Mouse (Mus musculus) CD4-positive helper T cell, adult 2 months (primary cell): ENCODE data around the gene Ccdc134.

ENCODE experiments used
- DNase-seq: peaks from one replicate; pipeline ENCODE4 v3.0.0-alpha.2; 2012; ENCODE audit warnings: low read depth, missing footprints, low spot score

Gene Ccdc134

DNA sequence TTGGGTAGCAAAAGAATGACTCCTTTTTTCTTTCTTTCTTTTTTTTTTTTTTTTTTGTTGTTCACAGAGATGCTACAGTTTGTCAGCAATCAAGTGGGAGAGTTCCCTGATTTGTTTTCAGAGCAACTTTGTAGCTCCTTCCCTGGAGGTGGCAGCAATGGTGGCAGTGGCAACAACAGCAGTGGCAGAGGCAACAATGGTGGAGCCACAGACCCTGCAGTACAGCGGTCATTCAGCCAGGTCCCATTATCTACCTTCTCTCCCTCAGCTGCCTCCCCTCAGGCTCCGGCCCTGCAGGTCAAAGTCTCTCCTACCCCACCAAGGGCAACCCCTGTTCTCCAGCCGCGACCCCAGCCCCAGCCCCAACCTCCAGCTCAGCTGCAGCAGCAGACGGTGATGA, 41.9 kb downstream of the Ccdc134 start:
- no peak for DNase-seq

DNA sequence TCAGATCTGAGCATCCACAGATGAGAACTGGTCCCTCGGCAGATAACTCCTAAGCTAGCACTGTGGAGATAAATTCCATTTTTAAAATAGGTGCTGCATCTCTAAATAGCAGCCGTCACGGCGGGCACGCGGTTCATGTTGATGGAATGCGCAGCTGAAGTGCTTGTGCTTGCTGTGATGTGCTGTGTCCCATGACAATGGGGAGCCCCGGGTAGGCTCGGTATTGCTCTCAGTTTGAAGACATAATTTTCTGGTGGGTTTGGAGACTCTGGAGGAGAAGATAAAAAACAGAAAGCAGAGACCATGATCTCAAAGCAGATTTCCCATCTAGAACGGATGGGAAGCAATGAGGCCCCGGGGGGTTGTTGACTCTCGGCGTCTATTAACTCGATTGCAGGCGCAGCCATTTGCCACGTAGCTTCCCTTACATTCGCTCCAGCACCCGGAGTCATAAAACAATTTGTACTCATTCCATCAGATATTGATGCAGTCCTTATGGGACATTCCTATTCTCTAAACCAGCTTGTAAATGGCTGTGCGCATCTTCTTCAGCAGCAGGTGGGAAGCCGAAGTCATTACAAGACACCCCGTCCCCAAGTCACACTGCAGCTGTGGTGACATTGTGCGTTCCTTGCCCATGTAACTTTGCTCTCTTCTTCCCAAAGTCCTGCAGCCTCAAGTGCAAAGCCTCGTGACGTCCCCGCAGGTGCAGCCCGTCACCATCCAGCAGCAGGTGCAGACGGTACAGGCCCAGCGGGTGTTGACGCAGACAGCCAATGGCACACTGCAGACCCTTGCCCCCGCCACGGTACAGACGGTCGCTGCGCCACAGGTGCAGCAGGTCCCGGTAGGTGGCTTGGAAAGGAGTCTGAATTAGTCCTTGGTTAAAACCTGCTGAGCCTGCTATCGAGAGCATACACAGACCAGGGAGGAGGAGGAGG, 43.0 kb downstream of the Ccdc134 start:
- DNase-seq = no peak

DNA sequence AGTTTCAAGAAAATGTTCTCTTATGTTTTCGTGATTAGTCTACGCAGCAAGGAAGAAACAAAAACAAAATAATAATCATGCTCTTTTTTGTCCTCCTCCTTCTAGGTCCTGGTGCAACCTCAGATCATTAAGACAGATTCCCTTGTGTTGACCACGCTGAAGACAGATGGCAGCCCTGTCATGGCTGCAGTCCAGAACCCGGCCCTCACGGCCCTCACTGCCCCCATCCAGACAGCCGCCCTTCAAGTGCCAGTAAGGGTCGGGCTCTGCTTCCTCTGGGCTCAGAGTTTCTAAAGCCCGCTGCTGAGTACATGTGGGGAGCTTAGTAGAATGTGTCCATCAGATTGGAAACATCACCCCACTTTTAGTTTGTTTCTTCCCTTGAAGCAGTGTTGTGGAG, 44.9 kb downstream of the Ccdc134 start:
- DNase-seq = no peak

DNA sequence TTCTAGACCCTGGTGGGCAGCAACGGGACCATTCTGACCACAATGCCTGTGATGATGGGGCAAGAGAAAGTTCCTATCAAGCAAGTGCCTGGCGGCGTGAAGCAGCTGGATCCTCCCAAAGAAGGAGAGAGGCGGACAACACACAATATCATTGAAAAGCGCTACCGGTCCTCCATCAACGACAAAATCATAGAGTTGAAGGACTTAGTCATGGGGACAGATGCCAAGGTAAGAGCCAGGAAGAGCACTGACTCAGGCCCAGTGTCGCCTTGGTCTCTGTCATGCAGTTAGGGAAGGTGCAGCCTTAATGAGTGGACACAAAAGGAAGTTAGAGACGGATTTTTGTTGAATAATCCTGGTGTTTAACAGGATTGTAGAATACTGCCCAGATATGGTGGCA, 47.4 kb downstream of the Ccdc134 start:
- no peak for DNase-seq

DNA sequence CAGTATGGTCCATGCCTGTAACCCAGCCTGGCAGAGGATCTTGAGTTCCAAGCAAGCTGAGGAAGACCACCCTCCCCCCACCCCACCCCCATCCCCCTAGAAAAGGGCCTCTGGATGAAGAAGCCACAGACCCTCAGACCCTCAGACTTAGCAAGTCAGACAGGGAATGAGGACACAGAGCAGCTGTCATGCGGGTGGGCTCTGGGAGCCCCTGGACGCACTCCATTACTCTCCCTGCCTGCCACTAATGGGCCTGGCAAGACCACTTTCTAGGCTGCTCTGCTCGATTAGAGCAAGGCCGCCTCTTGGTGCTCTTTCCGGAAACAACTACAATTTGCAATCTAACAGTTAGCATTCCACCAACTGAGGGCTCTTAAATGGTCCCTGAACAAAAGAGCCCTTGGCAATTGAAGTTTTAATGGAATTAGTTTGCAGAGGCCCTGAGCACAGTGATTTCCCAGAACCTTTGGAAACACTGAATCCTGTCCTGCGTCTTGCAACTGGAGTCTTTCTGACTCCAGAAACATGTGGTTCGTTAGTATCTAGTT, 50.1 kb downstream of the Ccdc134 start:
- DNase-seq = no peak

DNA sequence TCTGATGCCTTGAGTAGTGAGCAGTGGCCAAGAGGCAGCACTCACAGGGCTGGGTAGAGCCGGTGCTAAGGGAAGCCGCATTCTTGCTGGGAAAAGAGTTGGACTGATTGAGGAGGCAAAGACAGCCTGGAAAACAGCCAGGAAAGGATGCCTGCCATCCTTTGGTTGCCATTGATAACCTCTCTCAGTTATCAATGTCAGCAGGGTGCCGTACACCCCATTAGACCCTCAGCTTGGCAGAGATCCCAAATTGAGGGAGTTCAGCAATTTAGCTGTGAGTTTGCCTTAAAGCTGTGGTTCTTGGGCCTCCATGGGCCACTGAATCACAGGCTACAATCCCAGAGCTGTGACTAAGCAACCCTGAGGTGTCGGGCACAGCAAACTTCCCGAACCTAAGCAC, 53.4 kb downstream of the Ccdc134 start:
- no peak for DNase-seq

DNA sequence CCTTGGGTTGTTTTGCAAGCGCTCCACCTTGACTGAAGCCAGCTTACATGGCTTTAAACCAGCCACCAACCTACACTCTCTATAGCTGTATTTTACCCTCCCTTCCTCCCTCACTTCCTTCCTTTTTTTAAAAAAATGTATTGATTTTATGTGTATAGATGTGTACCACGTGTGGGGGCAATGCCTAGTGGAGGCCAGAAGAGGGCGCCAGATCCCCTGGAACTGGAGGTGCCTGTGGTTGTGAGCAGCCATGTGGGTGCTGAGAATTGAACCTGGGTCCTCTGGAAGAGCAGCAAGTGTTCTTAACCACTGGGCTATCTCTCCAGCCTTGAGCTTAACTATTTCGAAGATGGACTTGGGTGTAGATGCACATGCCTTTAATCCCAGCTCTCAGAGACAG, 54.6 kb downstream of the Ccdc134 start:
- DNase-seq = no peak

DNA sequence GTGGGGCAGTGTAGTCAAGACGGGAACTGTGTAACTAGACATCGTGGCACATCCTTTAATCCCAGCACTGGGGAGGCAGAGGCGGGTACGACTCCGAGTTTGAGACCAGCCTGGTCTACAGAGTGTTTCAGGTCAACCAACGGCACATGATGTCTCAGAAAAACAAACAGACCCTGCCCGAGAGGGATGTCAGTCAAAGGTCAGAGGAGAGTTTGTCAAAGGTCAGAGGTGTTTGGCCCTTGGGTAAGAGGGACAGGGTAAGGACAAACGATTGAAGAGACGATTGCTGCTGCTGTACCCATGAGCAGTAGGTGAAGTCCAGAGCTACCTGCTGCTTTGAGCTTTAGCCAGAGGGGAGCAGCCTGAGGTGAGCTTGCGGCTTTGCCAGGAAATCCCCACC, 55.9 kb downstream of the Ccdc134 start:
- no peak for DNase-seq

DNA sequence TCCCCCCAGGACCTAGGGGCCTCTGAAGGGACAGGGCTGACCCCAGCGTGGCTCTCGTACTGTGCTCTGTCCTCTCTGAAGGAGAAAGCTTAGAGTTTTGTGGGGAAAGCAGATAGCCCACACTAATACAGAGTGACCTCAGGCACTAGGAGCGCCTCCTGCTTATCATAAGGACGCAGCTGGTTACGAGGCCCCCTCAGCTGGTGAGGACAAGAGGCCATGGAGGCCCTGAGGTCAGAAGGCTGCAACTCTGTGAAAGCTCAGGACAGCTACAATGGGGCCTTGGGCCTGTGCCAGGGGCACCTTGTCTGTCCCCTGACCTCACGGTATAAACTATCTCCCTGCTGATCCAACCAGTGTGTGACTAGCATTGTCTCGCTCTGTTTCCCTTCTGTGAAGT, 56.5 kb downstream of the Ccdc134 start:
- DNase-seq = no peak

DNA sequence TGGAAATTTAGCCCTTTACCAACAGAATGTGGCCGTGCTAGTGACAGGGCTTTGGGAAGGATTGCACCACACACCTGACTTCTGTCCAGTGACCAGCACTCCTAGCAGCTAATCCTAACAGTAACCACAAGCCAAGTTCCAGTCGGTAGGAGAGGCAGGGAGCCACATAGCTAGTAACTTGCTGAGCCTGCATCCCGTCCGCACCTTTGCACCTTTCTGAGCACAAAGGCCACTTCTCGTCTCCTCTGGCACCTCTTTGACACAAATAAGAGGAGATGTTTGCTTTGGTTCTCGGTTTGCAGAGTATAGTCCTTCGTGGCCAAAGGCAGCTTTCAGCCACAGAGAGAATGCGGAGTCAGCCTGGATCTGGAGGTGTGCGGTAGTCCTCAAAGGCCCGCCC, 56.9 kb downstream of the Ccdc134 start:
- DNase-seq = no peak

DNA sequence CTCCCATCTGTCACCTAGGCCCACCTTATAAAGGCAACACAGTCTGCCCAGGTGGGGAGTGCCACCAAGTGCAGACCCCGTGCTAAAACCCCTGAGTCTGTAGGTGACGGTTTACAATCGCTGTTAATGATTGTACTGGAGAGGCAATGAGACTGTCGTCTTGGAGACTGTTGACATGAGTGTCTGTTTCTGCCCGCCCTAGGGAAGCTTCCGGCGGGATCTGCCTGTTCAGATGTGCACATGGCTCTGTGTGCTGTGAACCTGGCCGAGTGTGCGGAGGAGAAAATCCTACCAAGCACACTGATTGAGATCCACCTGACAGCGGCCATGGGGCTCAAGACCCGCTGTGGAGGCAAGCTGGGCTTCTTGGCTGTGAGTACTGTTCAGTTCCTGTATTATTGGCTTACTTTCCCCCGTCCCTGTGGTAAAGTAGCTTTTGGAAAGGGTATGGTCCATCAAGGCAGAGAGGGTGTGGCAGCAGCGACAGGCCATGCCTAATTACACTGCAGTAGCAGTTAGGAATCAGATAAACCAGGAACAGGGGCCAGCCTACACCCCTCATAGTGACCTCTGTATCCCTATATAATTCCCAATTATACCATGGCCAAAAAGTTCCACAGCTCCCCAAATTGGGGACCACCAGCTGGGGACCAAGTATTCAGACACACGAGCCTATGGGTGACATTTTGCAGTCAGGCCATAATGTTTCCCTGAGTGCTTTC, 57.5 kb downstream of the Ccdc134 start:
- DNase-seq = no peak

DNA sequence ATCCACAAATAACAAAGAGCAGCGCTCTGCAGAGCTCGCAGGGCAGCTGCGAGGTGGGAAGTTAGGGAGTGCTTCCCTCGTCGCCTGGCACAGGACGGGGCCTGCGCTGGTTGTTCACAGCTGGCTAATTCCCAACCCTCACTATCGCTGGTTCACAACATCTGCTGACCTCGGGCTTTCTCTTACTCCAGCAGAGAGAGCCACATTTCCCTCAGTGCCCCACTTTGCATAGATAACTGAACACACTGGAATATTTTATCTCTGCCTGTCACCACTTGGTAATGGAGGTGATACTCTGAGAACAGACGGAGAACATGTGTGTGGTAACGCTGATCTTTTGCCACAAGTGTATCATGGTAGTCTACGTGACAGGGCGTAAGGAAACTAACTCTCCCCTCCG, 58.4 kb downstream of the Ccdc134 start:
- DNase-seq = no peak

DNA sequence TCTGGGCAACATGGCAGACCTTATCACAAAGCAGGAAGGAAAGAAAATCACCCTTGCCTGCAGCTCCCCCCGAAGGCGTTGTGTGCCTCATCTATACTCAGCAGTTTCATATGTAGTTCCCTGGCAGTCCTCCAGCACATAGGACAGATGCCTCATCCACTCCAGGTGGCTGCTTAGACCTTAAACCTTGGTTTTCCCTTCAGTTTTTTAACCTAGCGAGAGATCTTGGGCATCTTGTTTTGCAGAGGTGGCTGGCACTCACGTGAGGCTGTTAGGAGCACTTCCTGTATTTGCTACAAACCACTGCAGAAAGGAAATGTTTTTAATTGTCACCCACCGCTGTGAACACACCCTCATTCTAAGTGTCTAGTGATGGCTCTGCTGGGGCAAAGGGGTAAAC, 59.2 kb downstream of the Ccdc134 start:
- DNase-seq = peak; percentile 74

DNA sequence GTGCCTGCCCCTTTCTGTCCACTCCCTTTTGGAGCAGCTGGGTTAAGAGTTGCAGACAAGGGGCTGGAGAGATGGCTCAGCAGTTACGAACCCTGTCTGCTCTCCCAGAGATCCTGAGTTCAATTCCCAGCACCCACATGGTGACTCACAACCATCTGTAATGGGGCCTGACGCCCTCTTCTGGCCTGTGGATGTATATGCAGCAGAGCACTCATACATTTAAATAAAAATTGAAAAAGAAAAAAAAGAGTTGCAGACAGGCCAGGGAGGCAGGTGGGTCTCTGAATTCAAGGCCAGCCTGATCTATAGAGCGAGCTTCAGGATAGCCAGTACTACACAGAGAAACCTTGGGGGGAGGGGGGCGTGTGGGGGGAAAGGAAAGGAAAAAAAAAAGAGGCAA, 59.7 kb downstream of the Ccdc134 start:
- DNase-seq = no peak

DNA sequence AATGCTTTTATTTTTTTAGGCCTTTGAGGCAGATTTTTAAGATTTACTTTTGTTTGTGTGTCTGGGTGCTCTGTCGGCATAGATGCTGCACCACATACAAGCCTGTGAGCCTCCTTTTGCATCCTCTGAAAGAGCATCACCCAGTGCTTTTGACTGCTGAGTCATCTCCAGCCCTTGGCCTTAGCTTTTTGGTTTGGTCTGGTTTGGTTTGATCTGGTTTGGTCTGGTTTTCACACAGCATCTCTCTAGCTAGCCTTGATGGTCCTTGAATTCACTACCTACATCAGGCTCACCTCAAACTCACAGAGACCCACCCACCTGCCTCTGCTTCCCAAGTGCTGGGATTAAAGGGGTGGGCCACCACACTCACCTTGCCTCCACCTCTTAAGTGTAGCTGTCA, 60.2 kb downstream of the Ccdc134 start:
- peak; percentile 39 for DNase-seq

DNA sequence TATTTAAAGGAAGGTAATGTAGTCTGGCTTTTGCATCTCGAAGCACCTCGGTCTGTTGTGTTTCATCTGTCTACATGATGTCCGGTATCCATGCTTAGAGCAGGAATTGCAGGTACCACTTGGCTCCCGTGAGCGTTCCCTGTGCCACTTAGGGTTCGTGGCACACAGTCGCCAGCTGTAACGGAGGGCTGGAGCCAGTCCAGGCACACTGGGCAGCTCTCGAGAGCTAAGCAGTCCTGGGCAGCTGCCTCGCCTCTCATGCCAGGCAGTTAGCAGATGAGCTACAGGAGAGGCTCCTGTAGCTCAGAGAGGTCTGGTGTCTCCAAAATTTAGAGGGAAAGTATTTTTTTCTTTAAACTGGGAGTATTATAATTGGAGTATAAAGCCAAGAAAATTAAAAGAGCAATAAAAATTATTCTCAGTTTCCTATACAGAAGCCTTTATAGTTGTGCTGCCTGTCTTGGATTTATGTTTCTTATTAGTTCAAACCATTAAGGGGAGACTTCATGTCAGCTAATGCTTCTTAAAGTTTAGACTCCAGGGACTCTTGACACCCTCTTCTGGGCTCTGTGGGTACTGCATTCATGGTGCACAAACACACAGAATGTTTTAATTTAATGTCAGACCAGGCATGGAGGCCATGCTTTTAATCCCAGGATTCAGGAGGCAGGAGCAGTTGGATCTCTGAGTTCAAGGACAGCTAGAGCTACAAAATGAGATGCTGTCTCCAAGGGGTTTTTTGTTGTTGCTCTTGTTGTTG, 60.9 kb downstream of the Ccdc134 start:
- peak; percentile 59 for DNase-seq
